Mouse (Mus musculus): Measurements from ENCODE around the gene Tspan4.

The Tspan4 gene

GRCm38 (mm10) chr7:141476981-141477370, 1.9 kb downstream of the Tspan4 start:
- no peak for DNase-seq (ENCODE audit: inconsistent ontology term)

GRCm38 (mm10) chr7:141477578-141478269, 2.7 kb downstream of the Tspan4 start:
- peak; percentile 12 for DNase-seq (ENCODE audit: inconsistent ontology term)

GRCm38 (mm10) chr7:141478270-141478748, 3.3 kb downstream of the Tspan4 start:
- no peak for DNase-seq (ENCODE audit: inconsistent ontology term)

GRCm38 (mm10) chr7:141480842-141481497, 5.9 kb downstream of the Tspan4 start:
- DNase-seq (ENCODE audit: inconsistent ontology term), result peak; percentile 70

GRCm38 (mm10) chr7:141481498-141482401, 6.7 kb downstream of the Tspan4 start:
- DNase-seq (ENCODE audit: inconsistent ontology term), result peak; percentile 74

GRCm38 (mm10) chr7:141482531-141483024, 7.5 kb downstream of the Tspan4 start:
- peak; percentile 18 for DNase-seq (ENCODE audit: inconsistent ontology term)

- no peak for DNase-seq (ENCODE audit: inconsistent ontology term)
Observed at GRCm38 (mm10) chr7:141483114-141483653, 8.1 kb downstream of the Tspan4 start.

- no peak for DNase-seq (ENCODE audit: inconsistent ontology term)
Observed at GRCm38 (mm10) chr7:141484186-141485120, 9.4 kb downstream of the Tspan4 start.

GRCm38 (mm10) chr7:141485186-141485585, 10.1 kb downstream of the Tspan4 start:
- no peak for DNase-seq (ENCODE audit: inconsistent ontology term)

GRCm38 (mm10) chr7:141485606-141486005, 10.6 kb downstream of the Tspan4 start:
- DNase-seq (ENCODE audit: inconsistent ontology term), result no peak

- peak; percentile 39 for DNase-seq (ENCODE audit: inconsistent ontology term)
Observed at GRCm38 (mm10) chr7:141486239-141486638, 11.2 kb downstream of the Tspan4 start.

- DNase-seq (ENCODE audit: inconsistent ontology term), result no peak
Observed at GRCm38 (mm10) chr7:141487141-141487540, 12.1 kb downstream of the Tspan4 start.

- DNase-seq (ENCODE audit: inconsistent ontology term), result no peak
Observed at GRCm38 (mm10) chr7:141491151-141491550, 16.1 kb downstream of the Tspan4 start.

GRCm38 (mm10) chr7:141492738-141493137, 17.7 kb downstream of the Tspan4 start:
- DNase-seq (ENCODE audit: inconsistent ontology term), result no peak

GRCm38 (mm10) chr7:141493729-141494128, 18.7 kb downstream of the Tspan4 start:
- no peak for DNase-seq (ENCODE audit: inconsistent ontology term)

- DNase-seq (ENCODE audit: inconsistent ontology term), result no peak
Observed at GRCm38 (mm10) chr7:141495379-141495778, 20.3 kb downstream of the Tspan4 start.

GRCm38 (mm10) chr7:141495940-141496339, 20.9 kb downstream of the Tspan4 start:
- DNase-seq (ENCODE audit: inconsistent ontology term), result no peak

- DNase-seq (ENCODE audit: inconsistent ontology term), result no peak
Observed at GRCm38 (mm10) chr7:141497600-141497999, 22.6 kb downstream of the Tspan4 start.

GRCm38 (mm10) chr7:141501820-141502555, 26.9 kb downstream of the Tspan4 start:
- no peak for DNase-seq (ENCODE audit: inconsistent ontology term)

GRCm38 (mm10) chr7:141502556-141502905, 27.5 kb downstream of the Tspan4 start:
- DNase-seq (ENCODE audit: inconsistent ontology term), result no peak
